Mouse (Mus musculus): ENCODE data around the gene Ppp2r2c.

GRCm38 (mm10) chr5:36986617-36987016 lies 118.3 kb downstream of the Ppp2r2c start:
- no peak for TF ChIP-seq GATA1 (IDR thresholded peaks at IDR 0.05; ENCODE audit: low read length)
- no peak for TF ChIP-seq TAL1 (IDR thresholded peaks at IDR 0.05; ENCODE audit: low read length)

All from erythroblast, embryonic 14.5 days (primary cell).